Mouse (Mus musculus): ENCODE data around the gene Hspa1l. TPM values are rescaled to one million over a fixed set of nuclear protein-coding genes. Genes with fewer than 3 reads are reported as not detected.

Gene Hspa1l
- polyA plus RNA-seq (2021; fragmentation: Nextera tagmentation), result 0.60 and 0.84 TPM in 2 replicates
- long read RNA-seq, experiment 1, partial matches to known transcripts, result 0 of 1 reads
- long read RNA-seq, experiment 1, other reads (novel, unspliced or antisense), result 1 of 1 reads
- long read RNA-seq, experiment 2, result 0 reads

DNA sequence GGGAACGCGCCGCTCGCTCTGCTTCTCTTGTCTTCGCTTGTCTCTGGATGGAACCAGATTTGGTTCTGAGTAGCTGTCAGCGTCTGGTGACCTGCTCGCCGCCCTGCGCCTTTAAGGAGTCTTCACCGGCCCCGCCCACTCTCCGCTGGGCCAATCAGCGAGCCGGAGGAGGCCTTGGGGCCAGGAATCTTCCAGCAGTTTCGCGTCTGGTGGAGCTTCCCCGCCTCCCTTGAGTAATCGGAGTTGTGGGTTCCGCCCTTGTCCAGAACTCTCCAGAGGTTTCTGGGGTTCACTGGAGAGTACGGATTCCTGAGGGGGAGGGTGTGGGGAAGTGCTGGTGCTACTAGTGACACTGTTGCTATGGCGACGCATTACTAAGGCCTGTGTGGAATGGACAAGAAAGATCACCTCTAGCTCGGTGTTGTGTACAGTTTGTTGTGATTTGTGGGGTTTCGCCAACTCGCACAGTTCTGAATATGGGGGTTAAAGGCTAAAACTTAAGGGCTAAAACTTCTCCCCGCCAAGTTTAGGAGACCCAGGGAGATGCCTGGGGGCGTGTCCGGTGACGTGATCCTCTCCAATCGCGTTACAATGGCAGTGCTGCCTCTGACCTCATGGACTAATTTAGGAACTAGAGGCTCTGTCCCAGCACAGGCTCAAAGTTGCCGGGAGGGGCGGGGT is at the start of gene Hspa1l, which contains the start of gene Hspa1a:
Gene Hspa1l (plus strand): TSS at position 635 of the 681 bp plus-strand sequence.
Gene Hspa1a (minus strand): TSS at position 88 of the 681 bp plus-strand sequence.

DNA sequence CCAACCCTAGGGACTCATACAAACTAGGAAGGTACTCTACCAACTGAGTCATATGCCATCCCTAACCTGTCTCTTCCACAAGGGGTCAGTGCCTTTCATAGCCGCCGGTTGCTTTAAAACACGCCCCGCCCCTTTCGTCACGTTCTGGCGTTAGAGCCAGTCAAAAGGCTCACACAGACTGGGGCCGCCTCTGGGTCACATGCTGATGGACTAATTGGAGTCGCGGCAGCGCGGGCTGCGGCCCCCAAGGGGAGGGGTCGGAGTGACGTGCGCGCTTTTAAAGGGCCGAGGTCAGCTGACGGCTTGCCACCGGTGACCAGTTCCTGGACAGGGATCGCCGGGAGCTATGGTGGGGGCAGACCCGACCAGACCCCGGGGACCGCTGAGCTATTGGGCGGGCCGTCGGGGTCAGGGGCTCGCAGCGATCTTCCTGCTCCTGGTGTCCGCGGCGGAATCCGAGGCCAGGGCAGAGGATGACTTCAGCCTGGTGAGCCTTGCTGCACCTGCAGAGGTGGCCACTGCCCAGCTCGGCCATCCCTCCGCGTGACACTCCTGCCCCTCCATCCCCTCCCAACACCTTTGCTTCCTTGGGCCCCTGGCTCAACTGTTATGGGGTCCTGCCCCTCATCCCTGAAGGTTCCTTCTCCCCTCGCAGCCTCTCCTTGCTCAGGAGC is 41.3 kb upstream of the Hspa1l start, which contains the start of gene Neu1:
Gene Neu1 (plus strand): TSS at position 193 of the 674 bp plus-strand sequence.

DNA sequence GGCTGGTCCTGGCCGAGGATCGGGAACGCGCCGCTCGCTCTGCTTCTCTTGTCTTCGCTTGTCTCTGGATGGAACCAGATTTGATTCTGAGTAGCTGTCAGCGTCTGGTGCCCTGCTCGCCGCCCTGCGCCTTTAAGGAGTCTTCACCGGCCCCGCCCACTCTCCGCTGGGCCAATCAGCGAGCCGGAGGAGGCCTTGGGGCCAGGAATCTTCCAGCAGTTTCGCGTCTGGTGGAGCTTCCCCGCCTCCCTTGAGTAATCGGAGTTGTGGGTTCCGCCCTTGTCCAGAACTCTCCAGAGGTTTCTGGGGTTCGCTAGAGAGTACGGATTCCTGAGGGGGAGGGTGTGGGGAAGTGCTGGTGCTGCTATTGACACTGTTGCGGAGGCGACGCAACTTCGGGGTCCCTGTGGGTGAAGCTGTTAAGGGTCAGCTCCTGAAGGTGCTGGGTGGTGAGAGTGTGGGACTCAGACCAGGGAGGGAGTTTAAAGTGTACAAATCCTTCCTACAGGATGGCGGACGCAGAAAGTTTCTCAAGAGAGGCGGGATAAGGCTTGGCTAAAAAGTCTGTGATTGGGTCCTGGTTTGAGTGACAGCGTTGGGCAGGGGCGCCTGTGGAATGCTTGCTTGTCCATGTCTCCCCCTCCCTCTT is 13.2 kb upstream of the Hspa1l start, which contains the start of gene Hspa1b:
Gene Hspa1b (minus strand): TSS at position 109 of the 649 bp plus-strand sequence.

DNA sequence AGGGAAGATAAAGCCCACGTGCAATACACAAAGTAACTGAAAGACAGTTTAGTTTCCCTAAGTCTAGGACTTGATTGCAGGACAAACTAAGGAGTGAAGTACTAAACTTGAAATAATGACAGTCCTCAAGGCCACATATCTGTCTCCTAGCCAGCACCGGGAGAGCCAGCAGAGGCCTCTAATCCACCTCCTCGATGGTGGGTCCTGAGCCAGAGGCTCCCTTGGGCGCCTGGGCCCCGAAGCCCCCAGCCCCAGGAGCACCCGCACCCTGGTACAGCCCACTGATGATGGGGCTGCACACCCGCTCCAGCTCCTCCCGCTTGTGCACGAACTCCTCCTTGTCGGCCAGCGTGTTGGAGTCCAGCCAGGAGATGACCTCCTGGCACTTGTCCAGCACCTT is 2.7 kb upstream of the Hspa1l start, which contains the start of gene Gm20481:
Gene Gm20481 (plus strand): TSS at position 91 of the 400 bp plus-strand sequence.

DNA sequence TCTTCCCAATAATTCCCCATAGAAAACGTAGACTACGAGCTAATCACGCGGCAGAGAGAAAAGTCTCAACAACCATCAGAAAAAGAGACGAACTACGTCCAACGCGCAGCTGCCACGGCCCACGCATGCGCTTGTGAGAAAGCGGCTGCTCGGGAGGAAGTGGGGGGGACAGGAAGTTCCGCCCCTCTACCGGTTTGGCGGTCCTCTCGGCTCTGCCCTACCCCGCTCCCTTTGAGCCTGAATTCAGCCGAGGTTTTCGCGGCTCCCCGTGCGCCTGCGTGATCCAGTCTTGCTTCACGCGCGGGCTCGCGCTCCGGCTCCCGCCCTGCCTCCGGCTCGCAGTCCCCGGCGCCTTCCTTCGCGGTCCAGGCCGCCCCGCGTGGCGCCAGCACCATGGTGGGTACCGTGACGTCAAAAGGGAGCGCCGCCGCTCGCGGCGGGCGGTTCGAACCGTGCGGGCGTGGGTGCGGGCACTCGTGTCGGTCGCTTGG is 9.2 kb downstream of the Hspa1l start, which contains the start of gene Lsm2:
Gene Lsm2 (plus strand): TSS at position 173 of the 491 bp plus-strand sequence.

DNA sequence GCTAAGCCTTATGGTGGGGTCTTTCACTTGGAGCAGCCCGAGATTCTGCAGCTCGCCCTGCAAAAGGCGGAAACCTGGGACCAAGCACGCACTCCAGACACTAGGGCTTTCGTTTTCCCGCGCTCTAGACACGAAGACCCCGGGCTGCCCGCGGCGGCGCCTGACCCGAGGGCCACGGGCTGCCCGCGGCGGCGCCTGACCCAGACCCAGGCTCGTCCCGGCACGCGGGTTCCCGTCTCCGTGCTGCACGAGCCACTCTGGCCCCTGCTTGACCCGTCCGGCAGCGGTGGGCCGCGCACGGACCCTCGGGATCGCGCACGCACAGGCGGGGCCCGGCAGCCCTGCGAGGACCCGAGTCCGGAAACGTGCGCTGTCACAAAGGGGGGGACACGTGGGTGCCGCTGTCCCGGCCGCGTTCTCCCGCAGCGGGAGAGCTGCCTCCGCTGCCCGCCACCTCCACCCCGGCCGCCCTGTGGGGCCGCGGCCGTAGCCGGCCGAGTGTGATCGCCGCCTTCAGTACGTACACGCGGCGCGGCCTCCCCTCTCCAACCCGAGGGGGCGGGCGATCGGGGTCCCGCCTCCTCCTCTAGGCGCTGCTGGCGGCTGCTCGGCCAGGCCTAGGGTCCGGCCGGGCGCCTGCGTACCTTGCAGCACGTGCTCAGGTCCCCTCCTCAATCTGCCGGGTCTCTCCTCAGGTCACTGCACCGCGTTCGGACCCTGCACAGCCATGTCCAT is 28.4 kb downstream of the Hspa1l start, which contains the start of gene Vars:
Gene Vars (plus strand): TSS at position 271 of the 735 bp plus-strand sequence.

DNA sequence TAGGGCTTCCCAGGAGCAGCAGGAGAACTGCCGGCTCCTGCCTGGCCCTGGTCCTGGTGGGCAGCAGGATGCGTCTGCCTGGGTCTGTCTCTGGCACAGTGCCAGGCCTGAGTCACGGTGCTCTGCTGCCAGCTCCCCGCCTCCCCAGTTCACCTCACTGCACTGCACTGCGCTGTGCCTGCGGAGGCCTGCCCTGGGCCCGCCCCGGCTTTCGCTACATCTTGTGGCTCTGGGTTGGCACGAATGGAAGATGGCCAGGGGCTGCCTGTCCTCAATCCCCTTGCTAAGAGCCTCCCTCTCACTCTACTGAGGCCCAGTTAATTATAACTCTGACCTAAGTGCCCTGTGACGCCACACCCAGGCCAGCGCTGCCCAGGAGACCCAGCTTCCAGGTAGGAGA is 43.9 kb downstream of the Hspa1l start, which contains the start of gene Vwa7:
Gene Vwa7 (plus strand): TSS at position 204 of the 400 bp plus-strand sequence.

DNA sequence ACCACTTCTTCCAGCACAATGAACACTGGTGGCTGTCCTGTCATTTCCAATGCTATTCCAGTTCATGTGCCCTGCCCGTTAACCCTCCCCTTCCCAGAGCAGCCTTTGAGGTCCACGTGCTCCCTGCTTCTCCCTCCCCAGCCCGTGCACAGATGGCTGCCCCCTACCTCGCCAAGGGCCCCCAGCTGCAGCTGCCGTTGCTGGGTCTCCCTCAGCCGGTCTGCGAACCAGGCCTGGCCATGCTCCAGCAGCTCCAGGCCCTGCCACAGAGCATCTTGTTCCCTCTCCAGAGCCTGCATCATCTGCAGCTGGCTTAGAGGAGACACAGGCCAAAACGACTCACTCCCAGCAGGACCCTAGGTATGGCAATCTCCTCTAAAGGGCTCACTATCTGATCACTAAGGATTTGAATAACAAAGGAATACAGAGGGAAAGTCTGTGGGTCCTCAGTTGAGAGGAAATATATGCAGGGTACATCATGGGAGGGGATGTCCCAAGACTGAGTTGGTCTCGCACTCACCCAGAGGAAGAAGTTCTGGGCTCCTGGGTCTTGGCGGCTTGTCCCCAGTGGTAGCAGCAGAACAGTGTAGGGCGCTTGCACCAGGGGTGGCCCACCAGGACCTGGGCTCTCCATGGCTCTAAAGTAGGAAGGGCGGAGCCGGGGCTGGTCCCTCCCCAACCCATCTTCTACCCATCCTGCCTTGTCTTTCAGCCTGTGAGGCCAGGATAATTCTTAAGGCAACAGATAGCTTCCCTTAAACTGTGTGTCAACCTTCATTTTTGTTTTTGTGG is 55.0 kb downstream of the Hspa1l start, which contains the start of gene Sapcd1:
Gene Sapcd1 (minus strand): TSS at position 740 of the 792 bp plus-strand sequence.

Other genes with a start within 250 kb of the Hspa1l start
- gene C4b, start 228.8 kb upstream of the Hspa1l start, polyA plus RNA-seq (2021; fragmentation: Nextera tagmentation), result 9.3 and 15.6 TPM in 2 replicates
- gene Cyp21a1, start 168.1 kb upstream of the Hspa1l start, polyA plus RNA-seq (2021; fragmentation: Nextera tagmentation), result not detected in 2 replicates
- gene Stk19, start 135.8 kb upstream of the Hspa1l start, polyA plus RNA-seq (2021; fragmentation: Nextera tagmentation), result 55.5 and 61.6 TPM in 2 replicates
- gene Dxo, start 135.7 kb upstream of the Hspa1l start, polyA plus RNA-seq (2021; fragmentation: Nextera tagmentation), result 26.3 and 27.8 TPM in 2 replicates
- 23.6 and 26.5 TPM in 2 replicates for gene Skiv2l, start 122.5 kb upstream of the Hspa1l start, polyA plus RNA-seq (2021; fragmentation: Nextera tagmentation)
- gene Nelfe, start 122.3 kb upstream of the Hspa1l start, polyA plus RNA-seq (2021; fragmentation: Nextera tagmentation), result 36.8 and 43.3 TPM in 2 replicates
- gene Cfb, start 110.2 kb upstream of the Hspa1l start, polyA plus RNA-seq (2021; fragmentation: Nextera tagmentation), result 0.49 and 0.80 TPM in 2 replicates
- gene Zbtb12, start 93.2 kb upstream of the Hspa1l start, polyA plus RNA-seq (2021; fragmentation: Nextera tagmentation), result 0.23 and 0.26 TPM in 2 replicates
- gene Gm20547, start 90.7 kb upstream of the Hspa1l start, polyA plus RNA-seq (2021; fragmentation: Nextera tagmentation), result not detected in 2 replicates
- 1.3 and 2.0 TPM in 2 replicates for gene C2, start 74.4 kb upstream of the Hspa1l start, polyA plus RNA-seq (2021; fragmentation: Nextera tagmentation)
- 21.5 and 22.0 TPM in 2 replicates for gene Ehmt2, start 74.2 kb upstream of the Hspa1l start, polyA plus RNA-seq (2021; fragmentation: Nextera tagmentation)
- 0.29 and 0.30 TPM in 2 replicates for gene Slc44a4, start 58.2 kb upstream of the Hspa1l start, polyA plus RNA-seq (2021; fragmentation: Nextera tagmentation)
- 24.8 and 26.2 TPM in 2 replicates for gene Neu1, start 41.5 kb upstream of the Hspa1l start, polyA plus RNA-seq (2021; fragmentation: Nextera tagmentation)
- 0.90 and 1.3 TPM in 2 replicates for gene Hspa1b, start 13.5 kb upstream of the Hspa1l start, polyA plus RNA-seq (2021; fragmentation: Nextera tagmentation)
- gene Gm20481, start 2.8 kb upstream of the Hspa1l start, polyA plus RNA-seq (2021; fragmentation: Nextera tagmentation), result not detected in 2 replicates
- 7.2 and 7.7 TPM in 2 replicates for gene Hspa1a, start 547 bp upstream of the Hspa1l start, polyA plus RNA-seq (2021; fragmentation: Nextera tagmentation)
- 35.2 and 42.4 TPM in 2 replicates for gene Lsm2, start 9.2 kb downstream of the Hspa1l start, polyA plus RNA-seq (2021; fragmentation: Nextera tagmentation)
- gene Vars, start 28.3 kb downstream of the Hspa1l start, polyA plus RNA-seq (2021; fragmentation: Nextera tagmentation), result 20.0 and 21.5 TPM in 2 replicates
- 0.20 TPM in 1 of 2 replicates, not detected in the other for gene Vwa7, start 43.9 kb downstream of the Hspa1l start, polyA plus RNA-seq (2021; fragmentation: Nextera tagmentation)
- gene Sapcd1, start 55.3 kb downstream of the Hspa1l start, polyA plus RNA-seq (2021; fragmentation: Nextera tagmentation), result 0.62 and 0.97 TPM in 2 replicates
- gene Msh5, start 74.0 kb downstream of the Hspa1l start, polyA plus RNA-seq (2021; fragmentation: Nextera tagmentation), result 0.33 and 0.59 TPM in 2 replicates
- 28.2 and 29.7 TPM in 2 replicates for gene Clic1, start 77.3 kb downstream of the Hspa1l start, polyA plus RNA-seq (2021; fragmentation: Nextera tagmentation)
- 18.0 and 23.6 TPM in 2 replicates for gene Ddah2, start 86.3 kb downstream of the Hspa1l start, polyA plus RNA-seq (2021; fragmentation: Nextera tagmentation)
- not detected in 2 replicates for gene Ly6g6c, start 92.7 kb downstream of the Hspa1l start, polyA plus RNA-seq (2021; fragmentation: Nextera tagmentation)
- gene Mpig6b, start 93.5 kb downstream of the Hspa1l start, polyA plus RNA-seq (2021; fragmentation: Nextera tagmentation), result 0.06 TPM in 1 of 2 replicates, not detected in the other
- gene Ly6g6e, start 104.2 kb downstream of the Hspa1l start, polyA plus RNA-seq (2021; fragmentation: Nextera tagmentation), result 4.4 and 4.6 TPM in 2 replicates
- 1.2 and 2.3 TPM in 2 replicates for gene Ly6g6d, start 105.4 kb downstream of the Hspa1l start, polyA plus RNA-seq (2021; fragmentation: Nextera tagmentation)
- gene Ly6g6f, start 112.9 kb downstream of the Hspa1l start, polyA plus RNA-seq (2021; fragmentation: Nextera tagmentation), result 1.2 and 2.1 TPM in 2 replicates
- 86.3 and 93.9 TPM in 2 replicates for gene Abhd16a, start 116.6 kb downstream of the Hspa1l start, polyA plus RNA-seq (2021; fragmentation: Nextera tagmentation)
- not detected in 2 replicates for gene Ly6g5c, start 135.6 kb downstream of the Hspa1l start, polyA plus RNA-seq (2021; fragmentation: Nextera tagmentation)
- gene Ly6g5b, start 142.7 kb downstream of the Hspa1l start, polyA plus RNA-seq (2021; fragmentation: Nextera tagmentation), result not detected in 2 replicates
- gene Gpank1, start 148.8 kb downstream of the Hspa1l start, polyA plus RNA-seq (2021; fragmentation: Nextera tagmentation), result 16.5 and 19.1 TPM in 2 replicates
- 212 and 242 TPM in 2 replicates for gene Csnk2b, start 149.3 kb downstream of the Hspa1l start, polyA plus RNA-seq (2021; fragmentation: Nextera tagmentation)
- gene D17H6S53E, start 153.7 kb downstream of the Hspa1l start, polyA plus RNA-seq (2021; fragmentation: Nextera tagmentation), result 24.7 and 40.7 TPM in 2 replicates
- not detected in 2 replicates for gene Apom, start 159.3 kb downstream of the Hspa1l start, polyA plus RNA-seq (2021; fragmentation: Nextera tagmentation)
- 68.3 and 90.8 TPM in 2 replicates for gene Bag6, start 162.5 kb downstream of the Hspa1l start, polyA plus RNA-seq (2021; fragmentation: Nextera tagmentation)
- gene Prrc2a, start 192.2 kb downstream of the Hspa1l start, polyA plus RNA-seq (2021; fragmentation: Nextera tagmentation), result 25.5 and 33.2 TPM in 2 replicates
- 37.6 and 39.5 TPM in 2 replicates for gene Aif1, start 203.4 kb downstream of the Hspa1l start, polyA plus RNA-seq (2021; fragmentation: Nextera tagmentation)
- 28.9 and 30.2 TPM in 2 replicates for gene Lst1, start 215.7 kb downstream of the Hspa1l start, polyA plus RNA-seq (2021; fragmentation: Nextera tagmentation)
- 1.2 and 1.4 TPM in 2 replicates for gene Ltb, start 221.7 kb downstream of the Hspa1l start, polyA plus RNA-seq (2021; fragmentation: Nextera tagmentation)
- 0.09 and 0.19 TPM in 2 replicates for gene Tnf, start 229.3 kb downstream of the Hspa1l start, polyA plus RNA-seq (2021; fragmentation: Nextera tagmentation)
- gene Lta, start 232.6 kb downstream of the Hspa1l start, polyA plus RNA-seq (2021; fragmentation: Nextera tagmentation), result 0.14 and 0.16 TPM in 2 replicates
- not detected in 2 replicates for gene Gm16181, start 248.1 kb downstream of the Hspa1l start, polyA plus RNA-seq (2021; fragmentation: Nextera tagmentation)